Mouse (Mus musculus): Measurements from ENCODE around the gene Ormdl3.

Gene Ormdl3

GRCm38 (mm10) chr11:98588833-98589281 is 1.7 kb upstream of the Ormdl3 start:
- DNase-seq (ENCODE audit: low read depth, low spot score): no peak

- peak; percentile 47 for DNase-seq (ENCODE audit: low read depth, low spot score)
Observed at GRCm38 (mm10) chr11:98587684-98588546, 747 bp upstream of the Ormdl3 start.

- DNase-seq (ENCODE audit: low read depth, low spot score): no peak
Observed at GRCm38 (mm10) chr11:98586087-98586891, 879 bp downstream of the Ormdl3 start.

GRCm38 (mm10) chr11:98584629-98585177 is 2.5 kb downstream of the Ormdl3 start:
- no peak for DNase-seq (ENCODE audit: low read depth, low spot score)

GRCm38 (mm10) chr11:98584146-98584545 is 3.0 kb downstream of the Ormdl3 start:
- no peak for DNase-seq (ENCODE audit: low read depth, low spot score)

GRCm38 (mm10) chr11:98583571-98583970 is 3.6 kb downstream of the Ormdl3 start:
- DNase-seq (ENCODE audit: low read depth, low spot score): no peak

- DNase-seq (ENCODE audit: low read depth, low spot score): no peak
Observed at GRCm38 (mm10) chr11:98583265-98583552, 4.0 kb downstream of the Ormdl3 start.

GRCm38 (mm10) chr11:98582551-98583264 is 4.5 kb downstream of the Ormdl3 start:
- DNase-seq (ENCODE audit: low read depth, low spot score): no peak

- no peak for DNase-seq (ENCODE audit: low read depth, low spot score)
Observed at GRCm38 (mm10) chr11:98582030-98582388, 5.2 kb downstream of the Ormdl3 start.

GRCm38 (mm10) chr11:98581286-98582029 is 5.7 kb downstream of the Ormdl3 start:
- DNase-seq (ENCODE audit: low read depth, low spot score): no peak

- no peak for DNase-seq (ENCODE audit: low read depth, low spot score)
Observed at GRCm38 (mm10) chr11:98580301-98581121, 6.7 kb downstream of the Ormdl3 start.

- no peak for DNase-seq (ENCODE audit: low read depth, low spot score)
Observed at GRCm38 (mm10) chr11:98577776-98578175, 9.4 kb downstream of the Ormdl3 start.

GRCm38 (mm10) chr11:98569461-98569860 is 17.7 kb downstream of the Ormdl3 start:
- no peak for DNase-seq (ENCODE audit: low read depth, low spot score)

- DNase-seq (ENCODE audit: low read depth, low spot score): no peak
Observed at GRCm38 (mm10) chr11:98568326-98568725, 18.8 kb downstream of the Ormdl3 start.

GRCm38 (mm10) chr11:98563921-98564414 is 23.2 kb downstream of the Ormdl3 start:
- DNase-seq (ENCODE audit: low read depth, low spot score): no peak

- DNase-seq (ENCODE audit: low read depth, low spot score): no peak
Observed at GRCm38 (mm10) chr11:98563025-98563424, 24.1 kb downstream of the Ormdl3 start.

- no peak for DNase-seq (ENCODE audit: low read depth, low spot score)
Observed at GRCm38 (mm10) chr11:98560942-98561341, 26.2 kb downstream of the Ormdl3 start.

- DNase-seq (ENCODE audit: low read depth, low spot score): no peak
Observed at GRCm38 (mm10) chr11:98555124-98555700, 32.0 kb downstream of the Ormdl3 start.

GRCm38 (mm10) chr11:98553966-98554365 is 33.2 kb downstream of the Ormdl3 start:
- no peak for DNase-seq (ENCODE audit: low read depth, low spot score)

Measured in embryo, embryonic 11.5 days (tissue).